Mouse (Mus musculus): ENCODE results near the gene Exoc1. TPM values are rescaled to one million over a fixed set of nuclear protein-coding genes. Genes with fewer than 3 reads are reported as not detected.

Exoc1 gene
- 71.5 to 89.2 TPM (median 82.8 TPM) in 3 replicates for total RNA-seq (2017)

GRCm38 (mm10) chr5:76529040-76529703 lies at the start of gene Exoc1:
Gene Exoc1 (plus strand): TSS chr5:76529311.
- ATAC-seq (replicated peaks; ENCODE audit: insufficient number of reproducible peaks, low FRiP score, low TSS enrichment, poor library complexity, severe bottlenecking) = peak; percentile 99

DNA sequence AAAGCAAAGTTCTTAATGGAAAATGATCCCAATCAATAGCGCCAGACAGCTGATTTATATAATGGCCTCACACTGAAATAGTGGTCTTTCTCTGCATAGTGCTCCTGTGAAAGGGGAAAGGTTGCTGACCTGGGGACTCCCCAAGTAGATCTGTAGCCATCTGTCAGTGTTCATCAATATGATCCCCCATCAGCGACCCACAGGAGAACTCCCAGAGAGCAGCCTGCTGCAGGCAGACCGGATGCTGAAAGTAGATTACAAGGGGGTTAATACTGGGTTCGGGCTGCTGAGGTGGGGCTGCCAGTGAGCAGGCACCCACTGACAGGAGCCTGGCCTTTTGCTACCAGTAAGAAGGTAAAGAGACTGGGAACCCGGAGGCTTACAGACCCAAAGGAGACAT lies 45.3 kb upstream of the Exoc1 start, which contains the start of gene Gm7271:
TSS of gene Gm7271 (plus strand) at position 230 of the 400 bp plus-strand sequence.
- ATAC-seq (replicated peaks; ENCODE audit: insufficient number of reproducible peaks, low FRiP score, low TSS enrichment, poor library complexity, severe bottlenecking) = no peak

- ATAC-seq (replicated peaks; ENCODE audit: insufficient number of reproducible peaks, low FRiP score, low TSS enrichment, poor library complexity, severe bottlenecking) = no peak
These were observed 34.0 kb upstream of the Exoc1 start for GRCm38 (mm10) chr5:76495126-76495525.

DNA sequence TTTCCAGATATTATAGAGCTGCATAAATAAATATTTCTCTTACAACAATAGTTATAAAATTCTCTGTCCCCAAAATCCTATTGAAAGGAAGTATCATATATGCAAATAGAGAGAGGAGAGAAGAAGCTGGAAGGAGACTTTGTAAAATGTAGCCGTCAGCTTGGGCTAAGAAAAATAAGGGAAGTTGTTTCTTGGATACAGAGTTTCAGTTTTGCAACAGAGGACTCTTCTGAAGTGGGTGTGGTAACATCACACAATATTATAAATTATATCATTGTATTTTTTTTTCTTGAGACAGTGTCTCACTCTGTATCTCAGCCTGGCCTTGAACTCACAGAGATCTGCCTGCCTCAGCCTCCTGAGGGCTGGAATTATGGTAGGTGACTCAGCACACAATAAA lies 6.7 kb upstream of the Exoc1 start:
- ATAC-seq (replicated peaks; ENCODE audit: insufficient number of reproducible peaks, low FRiP score, low TSS enrichment, poor library complexity, severe bottlenecking) = peak; percentile 49; the same call in 1 of the 2 replicates

DNA sequence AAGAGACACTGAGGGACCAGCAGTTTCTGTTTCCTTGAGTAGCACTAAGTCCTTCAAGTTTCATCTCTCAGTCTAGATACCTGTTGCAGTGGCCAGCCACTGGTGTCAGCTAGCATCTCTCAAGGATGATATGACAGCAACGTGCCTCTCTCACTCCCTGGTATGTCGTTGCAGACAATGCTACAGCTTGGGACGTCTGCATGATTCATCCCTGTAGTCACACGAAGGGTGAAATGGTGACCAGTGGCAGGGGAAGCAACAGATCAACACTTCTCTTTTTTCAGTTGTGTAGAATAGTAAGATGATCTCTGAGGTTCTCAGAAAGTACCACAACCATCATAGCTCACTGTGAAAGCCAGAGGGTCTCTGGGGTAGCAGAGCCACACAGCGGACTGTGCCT lies 4.5 kb upstream of the Exoc1 start:
- ATAC-seq (replicated peaks; ENCODE audit: insufficient number of reproducible peaks, low FRiP score, low TSS enrichment, poor library complexity, severe bottlenecking) = peak; percentile 30; the same call in 1 of the 2 replicates

DNA sequence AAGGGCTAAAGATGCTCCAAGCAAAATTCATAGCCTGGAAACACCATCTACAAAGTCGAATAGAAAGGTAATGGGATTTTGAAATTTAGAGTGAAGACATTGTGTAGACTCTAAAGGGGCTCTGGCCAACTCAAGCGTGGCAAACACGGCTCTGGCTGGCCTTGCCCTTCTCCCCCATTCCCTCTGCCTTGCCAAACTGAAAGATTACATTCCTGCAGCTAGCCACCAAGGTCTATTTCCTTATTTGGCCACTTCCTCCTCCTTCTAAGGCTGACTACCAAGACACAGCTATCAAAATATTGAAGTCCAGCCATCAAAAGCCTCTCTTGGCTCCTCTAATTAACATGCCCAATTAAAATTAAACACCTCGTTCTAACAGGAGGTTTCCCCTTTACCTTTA lies 4.0 kb upstream of the Exoc1 start:
- no peak for ATAC-seq (replicated peaks; ENCODE audit: insufficient number of reproducible peaks, low FRiP score, low TSS enrichment, poor library complexity, severe bottlenecking)

DNA sequence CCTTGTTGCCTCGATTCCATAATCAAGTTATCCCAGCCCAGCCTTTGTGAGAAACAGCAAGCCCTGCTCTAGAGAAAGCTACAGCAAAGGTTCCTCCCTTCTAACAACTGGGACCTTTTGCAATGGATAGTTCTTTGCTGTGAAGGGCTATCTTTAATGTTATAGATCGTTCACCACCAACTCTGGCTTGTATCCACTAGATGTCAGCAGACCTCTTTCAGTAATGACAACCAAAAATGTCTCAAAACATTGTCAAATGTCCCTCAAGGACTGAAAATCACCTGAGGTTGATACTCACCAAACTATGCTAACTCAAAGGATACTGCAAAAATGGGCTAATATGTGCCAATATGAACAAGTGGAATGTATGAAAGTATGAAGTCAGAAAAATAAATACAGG lies 3.3 kb upstream of the Exoc1 start:
- ATAC-seq (replicated peaks; ENCODE audit: insufficient number of reproducible peaks, low FRiP score, low TSS enrichment, poor library complexity, severe bottlenecking) = no peak

DNA sequence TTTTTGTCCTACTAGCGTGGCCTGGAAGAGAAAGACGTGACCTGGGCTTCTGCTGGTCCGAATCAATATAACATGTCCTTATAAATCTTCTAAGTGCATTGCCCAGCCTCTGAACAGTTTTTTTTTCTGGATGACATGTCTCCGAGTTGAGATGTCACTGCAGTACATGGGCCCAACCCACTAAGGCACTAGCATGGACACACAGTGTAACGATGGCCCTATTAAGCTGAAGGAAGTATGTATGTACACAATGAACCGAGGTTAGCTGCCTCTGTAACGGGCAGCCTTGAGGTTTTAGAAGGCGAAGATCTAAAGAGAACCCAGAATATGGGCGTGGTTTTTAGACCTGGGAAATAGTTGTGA lies 574 bp downstream of the Exoc1 start:
- ATAC-seq (replicated peaks; ENCODE audit: insufficient number of reproducible peaks, low FRiP score, low TSS enrichment, poor library complexity, severe bottlenecking) = no peak

DNA sequence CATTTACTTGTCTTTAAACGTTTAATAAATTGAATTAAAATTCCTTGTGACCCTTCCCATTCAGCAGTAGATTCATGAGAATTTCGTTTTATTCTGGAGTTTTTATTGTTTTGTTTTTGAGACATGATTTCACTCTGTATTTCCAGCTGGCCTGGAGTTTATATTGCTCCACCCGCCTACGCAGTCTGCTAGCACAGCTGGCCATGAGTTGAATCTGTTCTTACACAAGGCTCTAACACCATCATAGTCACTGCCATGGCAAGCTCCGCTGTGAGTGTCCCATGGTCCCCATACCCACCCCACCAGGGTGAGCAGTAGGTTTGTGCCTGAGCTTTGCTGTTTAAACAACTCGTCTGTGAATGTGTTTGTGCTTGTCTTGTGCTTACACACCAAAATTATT lies 4.1 kb downstream of the Exoc1 start:
- ATAC-seq (replicated peaks; ENCODE audit: insufficient number of reproducible peaks, low FRiP score, low TSS enrichment, poor library complexity, severe bottlenecking) = no peak

GRCm38 (mm10) chr5:76536231-76536630 lies 7.1 kb downstream of the Exoc1 start:
- ATAC-seq (replicated peaks; ENCODE audit: insufficient number of reproducible peaks, low FRiP score, low TSS enrichment, poor library complexity, severe bottlenecking) = no peak

GRCm38 (mm10) chr5:76537578-76537977 lies 8.5 kb downstream of the Exoc1 start:
- ATAC-seq (replicated peaks; ENCODE audit: insufficient number of reproducible peaks, low FRiP score, low TSS enrichment, poor library complexity, severe bottlenecking) = no peak

DNA sequence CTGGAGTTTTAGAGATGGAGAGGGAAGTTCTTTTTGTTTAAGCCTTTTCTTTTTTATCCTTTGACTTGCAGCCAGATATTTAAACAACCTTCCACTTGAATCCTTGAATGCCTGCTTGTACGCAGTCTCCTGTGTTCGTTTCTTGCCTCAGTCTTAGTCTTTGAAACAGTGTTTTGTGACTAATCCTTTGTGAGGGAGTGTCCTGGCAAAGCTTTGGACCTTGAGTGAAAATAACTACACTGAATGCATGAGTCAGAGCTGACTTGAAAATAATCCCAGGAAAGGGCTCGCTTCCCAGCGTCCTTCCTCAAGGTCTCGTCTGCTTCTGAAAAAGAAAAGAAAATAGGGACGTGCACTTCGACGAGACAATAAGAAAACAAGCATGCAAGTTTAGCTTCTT lies 11.1 kb downstream of the Exoc1 start:
- no peak for ATAC-seq (replicated peaks; ENCODE audit: insufficient number of reproducible peaks, low FRiP score, low TSS enrichment, poor library complexity, severe bottlenecking)

GRCm38 (mm10) chr5:76540842-76541241 lies 11.7 kb downstream of the Exoc1 start:
- ATAC-seq (replicated peaks; ENCODE audit: insufficient number of reproducible peaks, low FRiP score, low TSS enrichment, poor library complexity, severe bottlenecking) = no peak

- no peak for ATAC-seq (replicated peaks; ENCODE audit: insufficient number of reproducible peaks, low FRiP score, low TSS enrichment, poor library complexity, severe bottlenecking)
These were observed 14.1 kb downstream of the Exoc1 start for GRCm38 (mm10) chr5:76543200-76543599.

DNA sequence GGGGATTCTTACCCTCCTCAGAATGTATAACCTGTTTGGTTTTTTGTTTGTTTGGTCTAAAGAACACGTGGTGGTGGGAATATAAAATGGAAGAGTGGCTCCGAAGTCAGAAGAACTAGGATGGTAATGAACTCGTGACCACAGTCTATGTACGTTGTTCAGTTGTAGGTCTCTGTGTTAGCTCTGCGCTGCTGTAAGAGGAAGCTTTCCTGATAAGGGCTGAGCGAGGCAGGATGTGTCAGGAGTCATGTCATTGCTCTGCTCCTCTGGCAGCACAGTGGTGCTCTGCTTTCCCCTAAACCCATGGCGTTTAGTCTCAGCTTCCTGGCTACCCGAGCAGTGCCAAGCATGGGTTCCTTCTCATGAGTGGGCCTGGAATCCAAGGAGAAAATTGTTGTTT lies 21.3 kb downstream of the Exoc1 start:
- ATAC-seq (replicated peaks; ENCODE audit: insufficient number of reproducible peaks, low FRiP score, low TSS enrichment, poor library complexity, severe bottlenecking) = no peak

DNA sequence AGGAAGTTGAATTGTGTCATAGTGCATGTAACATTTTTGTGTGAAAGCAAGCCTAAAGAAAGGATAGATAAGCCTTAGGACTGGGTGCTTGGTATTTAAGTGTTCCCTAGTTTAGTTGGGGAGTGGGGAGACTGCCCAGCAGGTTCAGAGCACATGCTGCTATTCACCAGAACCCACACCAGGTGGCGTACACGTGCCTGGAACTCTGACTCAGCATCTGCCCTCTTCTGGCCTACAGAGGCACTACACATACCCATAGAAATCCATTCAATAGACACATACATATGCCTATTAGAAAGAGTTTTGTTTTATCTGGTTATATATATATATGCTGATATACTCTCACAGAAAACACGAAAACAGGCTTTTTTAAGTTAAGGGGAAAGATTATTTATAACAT lies 36.2 kb downstream of the Exoc1 start:
- ATAC-seq (replicated peaks; ENCODE audit: insufficient number of reproducible peaks, low FRiP score, low TSS enrichment, poor library complexity, severe bottlenecking) = peak; percentile 99

GRCm38 (mm10) chr5:76574251-76574650 lies 45.1 kb downstream of the Exoc1 start:
- no peak for ATAC-seq (replicated peaks; ENCODE audit: insufficient number of reproducible peaks, low FRiP score, low TSS enrichment, poor library complexity, severe bottlenecking)

DNA sequence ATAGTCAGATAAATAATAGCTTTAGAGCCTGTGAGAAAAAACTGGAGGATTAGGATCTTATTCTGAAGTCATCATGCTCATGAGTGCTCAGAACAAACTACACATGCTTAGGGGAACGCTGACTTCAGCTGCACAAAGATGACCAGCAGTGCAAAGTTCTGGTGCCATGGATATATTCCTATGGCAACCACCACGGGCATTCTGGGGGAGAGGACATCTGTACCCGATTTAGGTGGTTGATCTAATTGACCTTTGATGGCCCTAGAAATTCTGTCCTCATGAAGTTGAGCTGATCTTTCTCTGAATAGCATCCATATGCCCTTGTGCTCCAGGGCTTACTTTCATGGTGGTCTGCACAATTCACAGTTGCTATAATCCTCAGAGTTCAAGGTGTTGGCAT lies 47.9 kb downstream of the Exoc1 start:
- ATAC-seq (replicated peaks; ENCODE audit: insufficient number of reproducible peaks, low FRiP score, low TSS enrichment, poor library complexity, severe bottlenecking) = no peak

- ATAC-seq (replicated peaks; ENCODE audit: insufficient number of reproducible peaks, low FRiP score, low TSS enrichment, poor library complexity, severe bottlenecking) = no peak
These were observed 56.3 kb downstream of the Exoc1 start for GRCm38 (mm10) chr5:76585378-76585777.

- ATAC-seq (replicated peaks; ENCODE audit: insufficient number of reproducible peaks, low FRiP score, low TSS enrichment, poor library complexity, severe bottlenecking) = peak; percentile 75
These were observed 59.6 kb downstream of the Exoc1 start, which contains the start of gene Cep135 for GRCm38 (mm10) chr5:76588551-76589283. Gene Cep135 (plus strand): TSS chr5:76588698.

Measured in monocyte, adult 5-6 weeks (primary cell).